Mouse (Mus musculus): ENCODE results near the gene Zranb1. TPM values are rescaled to one million over a fixed set of nuclear protein-coding genes. Genes with fewer than 3 reads are reported as not detected.

Zranb1 gene
- 17.2 and 18.2 TPM in 2 replicates for polyA plus RNA-seq (2016; fragmentation: Nextera tagmentation; extraction: Ambion mirVana)

DNA sequence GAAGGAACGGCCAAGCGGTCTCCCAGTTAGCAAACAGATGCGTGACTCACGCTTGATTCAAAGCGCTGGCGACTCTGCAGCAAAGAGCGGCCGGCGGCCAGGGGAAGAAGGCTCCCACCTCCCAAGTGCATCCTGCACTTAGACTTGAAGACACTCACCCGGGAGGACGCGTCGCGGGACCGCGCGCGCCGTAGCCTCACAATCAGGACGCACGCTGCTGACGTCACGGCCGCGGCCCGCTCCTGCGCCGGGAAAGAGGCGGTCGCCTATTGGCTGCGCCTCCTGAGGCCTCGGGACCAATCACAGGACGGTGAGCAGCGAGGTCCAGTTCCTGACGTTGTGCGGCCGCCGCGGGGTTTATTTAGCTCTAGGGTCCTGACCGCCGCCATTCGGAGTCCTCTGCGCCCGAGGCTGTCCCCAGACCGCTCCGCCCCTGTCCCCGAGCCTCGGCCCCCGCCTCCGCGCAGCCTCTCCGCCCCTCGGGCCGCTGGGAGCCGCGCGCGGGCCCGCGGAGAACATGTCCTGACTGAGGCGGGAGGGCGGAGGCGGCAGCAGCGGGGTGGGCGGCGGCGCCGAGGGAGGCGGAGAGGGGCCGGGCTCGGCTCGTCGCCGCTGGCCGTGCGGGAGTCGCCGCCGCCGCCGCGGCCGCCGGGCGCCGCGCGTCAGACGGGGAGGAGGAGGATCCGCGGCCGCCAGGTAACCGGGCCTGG is at the start of gene Zranb1:
TSS of gene Zranb1 (plus strand) at position 293 of the 710 bp plus-strand sequence.
- under 1% methylated on average over 76 of the region's 93 CpGs for WGBS
- no peaks in the 10 kb centered on the region for H3K9me3 ChIP-seq
- H3K36me3 ChIP-seq = no peaks in the 10 kb centered on the region
- peak within 1 kb of the TSS; percentile 96 for H3K9ac ChIP-seq (replicated peaks)
- H3K4me2 ChIP-seq = peak within 1 kb of the TSS; percentile 66
- peak within 1 kb of the TSS; percentile 98 for H3K4me3 ChIP-seq (replicated peaks)
- ATAC-seq (ENCODE audit: insufficient number of reproducible peaks, insufficient read depth, low FRiP score, low TSS enrichment, low read depth) = peak; percentile 100
- H3K27ac ChIP-seq = peak within 1 kb of the TSS; percentile 99
- peaks cover 8% of the 10 kb centered on the region for H3K4me1 ChIP-seq (replicated peaks)
- no peaks in the 10 kb centered on the region for H3K27me3 ChIP-seq

DNA sequence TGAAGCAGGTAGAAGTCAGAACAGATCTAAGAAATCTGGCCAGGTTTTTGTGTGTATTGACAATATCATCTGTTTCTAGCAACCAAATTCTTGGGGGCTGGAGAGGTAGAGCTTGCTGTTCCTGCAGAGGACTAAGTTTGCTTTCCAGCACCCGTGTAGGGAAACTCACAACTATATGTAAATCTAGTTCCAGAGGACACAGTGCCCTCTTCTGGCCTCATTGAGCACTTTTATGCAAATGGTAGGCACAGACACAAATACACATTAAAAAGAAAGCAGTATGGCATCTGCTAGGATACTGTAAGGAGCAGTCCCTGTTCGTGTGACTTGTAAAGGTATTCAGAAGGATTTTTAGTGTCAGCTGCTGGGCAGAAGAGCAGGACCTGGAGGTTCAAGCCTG is 48.6 kb upstream of the Zranb1 start:
- H3K9ac ChIP-seq (replicated peaks) = no peak overlapping the region
- no peak overlapping the region for H3K27ac ChIP-seq
- no peak for ATAC-seq (ENCODE audit: insufficient number of reproducible peaks, insufficient read depth, low FRiP score, low TSS enrichment, low read depth)
- H3K4me1 ChIP-seq (replicated peaks) = peaks cover 8% of the 10 kb centered on the region; the same call in 1 of the 2 replicates
- H3K9me3 ChIP-seq = no peaks in the 10 kb centered on the region
- WGBS = 71% methylated on average over 2 of the region's 2 CpGs
- H3K36me3 ChIP-seq = peaks cover 81% of the 10 kb centered on the region
- H3K27me3 ChIP-seq = no peaks in the 10 kb centered on the region
- no peak overlapping the region for H3K4me2 ChIP-seq
- H3K4me3 ChIP-seq (replicated peaks) = no peak overlapping the region

DNA sequence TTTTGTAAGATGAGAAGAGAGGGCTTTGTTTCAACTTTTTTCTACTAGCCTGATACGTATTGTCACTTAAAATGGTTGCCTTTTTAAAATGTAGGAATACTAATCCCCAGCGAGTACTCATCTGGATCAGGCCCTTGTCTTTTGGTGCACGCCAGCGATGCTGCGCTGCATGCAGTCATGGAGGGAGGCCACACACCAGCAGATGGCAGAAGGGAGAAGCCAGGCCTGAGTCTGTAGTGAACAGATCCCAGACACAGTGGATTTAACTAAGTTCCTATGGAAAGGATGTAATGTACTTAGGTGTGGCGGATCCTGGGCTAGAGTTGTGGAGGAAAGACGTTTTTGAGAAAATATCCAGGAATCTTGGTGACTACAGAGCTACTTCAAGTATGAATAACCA is 46.9 kb upstream of the Zranb1 start:
- Histone ChIP-seq H3K4me1 (replicated peaks) (peaks cover 13% of the 10 kb centered on the region; the same call in 1 of the 2 replicates), H3K4me2 (no peak overlapping the region), H3K4me3 (replicated peaks) (no peak overlapping the region), H3K36me3 (peaks cover 66% of the 10 kb centered on the region), H3K9ac (replicated peaks) (no peak overlapping the region), H3K9me3 (no peaks in the 10 kb centered on the region), H3K27ac (no peak overlapping the region), H3K27me3 (no peaks in the 10 kb centered on the region)
- no peak for ATAC-seq (ENCODE audit: insufficient number of reproducible peaks, insufficient read depth, low FRiP score, low TSS enrichment, low read depth)
- WGBS = 92% methylated on average over 7 of the region's 7 CpGs

DNA sequence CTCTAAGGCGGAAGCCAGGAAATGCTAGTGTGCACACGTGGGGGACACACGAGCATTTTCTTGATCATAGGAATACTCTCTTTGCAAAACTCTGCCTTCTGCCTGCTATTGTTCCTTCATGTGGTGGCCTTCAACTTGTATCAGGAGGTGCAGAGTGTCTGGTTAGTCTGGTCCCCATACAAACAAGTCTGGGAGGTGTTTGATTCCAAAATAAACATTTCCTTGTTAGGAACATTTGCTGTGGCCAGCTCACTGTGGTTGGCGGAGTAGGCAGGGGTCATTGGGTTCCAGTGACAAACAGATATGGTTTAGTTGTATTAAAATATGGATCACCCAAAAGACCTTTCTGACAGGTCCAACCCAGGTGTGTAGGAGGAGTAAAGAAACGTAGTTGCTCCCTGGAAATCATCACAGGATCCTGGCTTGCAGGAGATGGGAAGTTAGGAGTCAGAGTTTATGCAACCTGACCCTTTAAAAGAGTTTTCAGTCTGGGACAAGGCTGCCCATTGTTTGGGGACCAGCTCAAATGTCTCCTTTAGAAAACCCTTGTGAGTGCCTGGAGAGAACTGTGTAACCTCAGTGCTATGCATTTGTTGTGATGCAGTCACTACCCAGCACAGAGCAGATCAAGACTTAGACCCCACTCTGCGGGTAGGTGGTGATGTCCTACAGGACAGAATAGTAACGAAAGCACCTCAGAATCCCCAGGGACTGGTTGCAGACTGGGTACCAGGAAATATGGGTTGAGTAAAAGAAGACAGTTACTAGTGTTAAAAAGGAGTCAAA is 43.7 kb upstream of the Zranb1 start:
- H3K27ac ChIP-seq = peak overlapping the region; percentile 62
- no peaks in the 10 kb centered on the region for H3K9me3 ChIP-seq
- H3K4me3 ChIP-seq (replicated peaks) = no peak overlapping the region
- H3K9ac ChIP-seq (replicated peaks) = no peak overlapping the region
- no peaks in the 10 kb centered on the region for H3K27me3 ChIP-seq
- peaks cover 35% of the 10 kb centered on the region for H3K36me3 ChIP-seq
- H3K4me2 ChIP-seq = no peak overlapping the region
- peaks cover 13% of the 10 kb centered on the region; the same call in 1 of the 2 replicates for H3K4me1 ChIP-seq (replicated peaks)
- WGBS = 70% methylated on average over 7 of the region's 7 CpGs
- ATAC-seq (ENCODE audit: insufficient number of reproducible peaks, insufficient read depth, low FRiP score, low TSS enrichment, low read depth) = no peak

DNA sequence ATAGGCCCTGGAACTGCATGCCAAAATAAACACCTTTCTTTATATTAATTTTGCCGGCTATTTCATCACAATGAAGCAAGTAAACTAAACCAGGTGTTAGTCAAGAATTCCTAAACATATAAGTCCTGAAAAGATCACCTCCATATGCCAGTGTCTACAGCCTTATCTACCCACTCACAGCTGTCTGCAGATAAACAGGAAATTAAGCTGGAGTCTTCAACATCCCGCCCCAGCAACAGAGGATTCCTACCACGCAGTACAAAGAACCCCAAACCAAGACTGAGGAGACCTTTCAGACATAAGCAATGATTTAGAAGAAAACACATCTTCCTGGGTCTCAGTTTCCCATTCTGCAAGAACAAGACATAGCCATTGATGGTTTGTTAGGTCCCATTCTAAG is 42.9 kb upstream of the Zranb1 start:
- Histone ChIP-seq H3K4me1 (replicated peaks) (peaks cover 13% of the 10 kb centered on the region; the same call in 1 of the 2 replicates), H3K4me3 (replicated peaks) (no peak overlapping the region), H3K9ac (replicated peaks) (no peak overlapping the region), H3K4me2 (no peak overlapping the region), H3K9me3 (no peaks in the 10 kb centered on the region), H3K27me3 (no peaks in the 10 kb centered on the region), H3K27ac (no peak overlapping the region), H3K36me3 (peaks cover 26% of the 10 kb centered on the region)
- WGBS = 76% methylated on average over 3 of the region's 3 CpGs
- ATAC-seq (ENCODE audit: insufficient number of reproducible peaks, insufficient read depth, low FRiP score, low TSS enrichment, low read depth) = no peak

DNA sequence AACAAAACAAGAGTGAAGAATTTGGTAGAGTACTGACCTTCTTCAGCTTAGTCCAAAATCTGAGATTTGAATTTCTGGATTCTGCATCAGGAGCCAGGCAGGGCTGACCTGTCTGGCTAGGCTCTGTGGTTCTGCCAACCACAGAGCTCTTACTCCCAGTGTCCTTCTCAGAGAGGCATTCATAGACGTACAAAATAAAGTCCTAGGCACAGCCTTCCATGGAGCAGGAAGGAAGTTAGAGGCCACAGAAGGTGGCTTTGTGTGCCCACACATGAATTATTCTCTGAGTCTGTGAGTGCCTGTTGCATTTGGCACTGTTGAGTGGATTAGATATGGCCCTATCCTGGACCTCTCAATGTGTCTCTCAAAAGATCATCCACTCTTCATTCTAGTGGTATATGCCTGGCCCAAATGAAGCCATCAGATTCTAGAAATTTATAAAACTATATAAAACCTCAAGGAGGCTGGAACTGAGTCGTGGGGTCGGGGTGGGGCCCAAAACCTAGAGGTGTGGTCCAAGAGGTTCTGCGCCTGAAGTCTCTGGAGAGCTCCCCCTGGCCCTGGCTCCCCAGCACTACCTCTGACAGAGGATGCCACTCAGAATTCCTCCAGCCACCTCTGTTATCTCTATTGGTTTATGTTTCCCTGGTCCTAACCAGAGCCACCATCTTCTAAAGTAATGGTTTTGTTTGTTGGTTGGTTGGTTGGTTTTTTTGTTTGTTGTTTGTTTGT is 42.3 kb upstream of the Zranb1 start:
- 60% methylated on average over 4 of the region's 4 CpGs for WGBS
- Histone ChIP-seq H3K9me3 (no peaks in the 10 kb centered on the region), H3K36me3 (peaks cover 20% of the 10 kb centered on the region)

DNA sequence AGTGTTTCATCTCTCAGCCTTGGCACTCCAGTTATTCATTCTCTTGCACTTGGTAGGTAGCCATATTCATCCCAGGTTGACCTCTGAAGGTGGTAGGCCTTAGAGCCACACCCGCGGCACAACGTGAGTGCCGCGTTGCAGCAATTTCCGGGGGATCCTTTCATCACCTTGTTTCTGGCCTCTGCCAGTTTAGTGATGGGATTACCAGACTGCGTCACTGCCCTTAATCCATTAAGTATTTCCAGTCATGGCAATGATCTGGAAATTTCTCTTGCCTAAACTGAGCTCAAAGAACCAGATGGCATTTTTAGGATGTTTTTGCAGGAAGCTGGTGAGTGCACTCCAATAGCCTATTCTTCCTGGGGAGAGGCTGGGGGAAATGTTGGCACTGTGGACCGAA is 41.3 kb upstream of the Zranb1 start:
- Histone ChIP-seq H3K27ac (no peak overlapping the region), H3K36me3 (peaks cover 11% of the 10 kb centered on the region), H3K9ac (replicated peaks) (no peak overlapping the region), H3K4me2 (no peak overlapping the region), H3K4me1 (replicated peaks) (peaks cover 13% of the 10 kb centered on the region; the same call in 1 of the 2 replicates), H3K9me3 (no peaks in the 10 kb centered on the region), H3K4me3 (replicated peaks) (no peak overlapping the region), H3K27me3 (no peaks in the 10 kb centered on the region)
- ATAC-seq (ENCODE audit: insufficient number of reproducible peaks, insufficient read depth, low FRiP score, low TSS enrichment, low read depth) = no peak
- WGBS = 81% methylated on average over 8 of the region's 8 CpGs

More for the DNA sequence above, 42.3 kb upstream of the Zranb1 start:
- Histone ChIP-seq H3K4me3 (replicated peaks) (no peak overlapping the region), H3K9ac (replicated peaks) (no peak overlapping the region), H3K27me3 (no peaks in the 10 kb centered on the region), H3K4me1 (replicated peaks) (peaks cover 13% of the 10 kb centered on the region; the same call in 1 of the 2 replicates), H3K4me2 (no peak overlapping the region), H3K27ac (no peak overlapping the region)
- ATAC-seq (ENCODE audit: insufficient number of reproducible peaks, insufficient read depth, low FRiP score, low TSS enrichment, low read depth) = no peak

DNA sequence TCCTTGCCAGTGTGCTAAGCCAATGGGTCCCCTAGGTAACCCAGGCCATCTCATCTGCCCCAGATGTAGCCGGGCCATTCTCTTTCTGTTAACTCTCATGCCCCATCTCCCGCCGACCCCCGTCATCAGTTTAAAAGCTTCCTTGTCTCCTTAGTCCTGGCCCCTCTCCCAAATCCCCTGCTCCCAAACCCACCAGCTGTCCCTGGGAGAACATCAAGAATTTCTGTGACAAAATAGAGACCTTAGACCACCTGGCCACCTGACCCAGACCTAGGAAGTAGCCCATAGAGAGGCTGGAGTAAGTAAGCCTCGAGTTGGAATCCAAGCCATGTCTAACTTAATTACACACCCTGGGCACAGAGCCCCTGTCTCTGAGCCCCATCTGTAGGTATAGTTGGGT is 40.7 kb upstream of the Zranb1 start:
- Histone ChIP-seq H3K27me3 (no peaks in the 10 kb centered on the region), H3K9ac (replicated peaks) (no peak overlapping the region), H3K4me2 (no peak overlapping the region), H3K36me3 (peaks cover 6% of the 10 kb centered on the region), H3K4me3 (replicated peaks) (no peak overlapping the region), H3K27ac (no peak overlapping the region), H3K4me1 (replicated peaks) (peaks cover 13% of the 10 kb centered on the region; the same call in 1 of the 2 replicates), H3K9me3 (no peaks in the 10 kb centered on the region)
- ATAC-seq (ENCODE audit: insufficient number of reproducible peaks, insufficient read depth, low FRiP score, low TSS enrichment, low read depth) = no peak
- 88% methylated on average over 5 of the region's 5 CpGs for WGBS

DNA sequence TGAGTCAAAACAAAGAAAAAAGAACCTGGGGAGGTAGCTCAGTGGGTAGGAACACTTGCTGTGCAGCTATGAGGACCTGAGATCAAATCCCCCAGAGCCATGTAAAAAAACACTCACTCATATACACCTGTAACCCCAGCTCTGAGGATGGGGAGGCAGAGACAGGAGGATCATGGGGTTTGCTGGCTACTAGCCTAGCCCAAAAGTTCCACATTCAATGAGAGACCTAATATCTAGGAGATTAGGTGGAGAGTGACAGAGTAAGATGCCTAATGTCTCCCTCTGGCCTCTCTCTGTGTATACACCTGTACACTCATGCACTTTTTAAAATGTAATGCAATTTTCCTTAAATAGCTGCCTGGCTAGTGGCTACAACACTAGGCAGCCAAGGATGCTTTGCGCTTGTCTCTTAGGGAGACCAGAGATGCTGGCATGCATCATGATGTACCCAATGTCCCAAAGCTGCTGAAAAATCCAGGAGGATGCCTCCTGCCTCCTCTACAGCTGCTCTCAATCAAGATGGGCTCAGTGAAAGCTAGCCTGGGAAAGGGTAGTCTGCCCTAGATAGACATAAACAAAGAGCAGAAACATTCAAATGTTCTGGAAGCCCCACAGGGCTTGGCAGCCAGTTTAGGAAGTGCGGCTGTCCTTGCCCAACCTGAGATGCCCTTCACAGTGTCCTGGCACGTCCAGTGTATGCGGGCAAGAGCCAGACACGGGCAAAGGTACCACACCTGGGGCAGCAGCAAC is 39.2 kb upstream of the Zranb1 start:
- no peak overlapping the region for H3K27ac ChIP-seq
- no peak overlapping the region for H3K4me2 ChIP-seq
- no peak for ATAC-seq (ENCODE audit: insufficient number of reproducible peaks, insufficient read depth, low FRiP score, low TSS enrichment, low read depth)
- peaks cover 11% of the 10 kb centered on the region; the same call in 1 of the 2 replicates for H3K4me1 ChIP-seq (replicated peaks)
- no peak overlapping the region for H3K4me3 ChIP-seq (replicated peaks)
- no peaks in the 10 kb centered on the region for H3K9me3 ChIP-seq
- 84% methylated on average over 5 of the region's 5 CpGs for WGBS
- no peak overlapping the region for H3K9ac ChIP-seq (replicated peaks)
- H3K27me3 ChIP-seq = no peaks in the 10 kb centered on the region
- no peaks in the 10 kb centered on the region for H3K36me3 ChIP-seq

DNA sequence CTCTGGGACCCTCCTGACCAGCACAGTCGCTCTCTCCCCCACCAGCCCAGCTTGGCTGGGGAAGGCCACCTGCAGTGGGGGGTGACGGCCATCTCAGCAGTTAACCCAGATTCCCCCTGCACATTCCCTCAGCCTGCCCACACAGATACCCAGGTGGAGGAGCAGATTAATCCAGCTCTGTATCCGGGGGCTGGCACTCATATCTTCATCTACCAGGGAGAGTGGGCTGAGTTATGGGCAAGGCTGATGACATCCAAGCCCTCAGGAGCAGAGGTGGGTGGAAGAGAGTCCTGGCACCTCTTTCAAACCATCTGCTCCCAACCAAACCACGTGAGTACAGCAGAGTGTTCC is 38.7 kb upstream of the Zranb1 start:
- peaks cover 6% of the 10 kb centered on the region; the same call in 1 of the 2 replicates for H3K4me1 ChIP-seq (replicated peaks)
- H3K36me3 ChIP-seq = no peaks in the 10 kb centered on the region
- ATAC-seq (ENCODE audit: insufficient number of reproducible peaks, insufficient read depth, low FRiP score, low TSS enrichment, low read depth) = no peak
- no peak overlapping the region for H3K9ac ChIP-seq (replicated peaks)
- no peak overlapping the region for H3K4me2 ChIP-seq
- no peak overlapping the region for H3K4me3 ChIP-seq (replicated peaks)
- H3K27ac ChIP-seq = no peak overlapping the region
- H3K27me3 ChIP-seq = no peaks in the 10 kb centered on the region
- no peaks in the 10 kb centered on the region for H3K9me3 ChIP-seq
- WGBS = 58% methylated on average over 4 of the region's 4 CpGs

All from limb, embryonic 12.5 days (tissue).